Mouse (Mus musculus) small intestine, adult 2 months (tissue): ENCODE results near the gene Phlda1. TPM values are rescaled to one million over a fixed set of nuclear protein-coding genes. Genes with fewer than 3 reads are reported as not detected.
"Not testable (repeated sequence)": the region's sequence is repeated elsewhere in the genome, so short reads cannot be mapped to it uniquely, and the experiment has no call there.

Source experiments
- H3K27ac ChIP-seq: fragments of 200-500 bp; 2 replicates; pipeline ENCODE4 v1.5.1; 2012; ENCODE audit warnings: low read depth, low read length, control low read depth, inconsistent platforms; ENCODE audit not compliant: insufficient read depth
- H3K27me3 ChIP-seq: fragments of 200-500 bp; 2 replicates; pipeline ENCODE4 v1.6.1; 2012; ENCODE audit warnings: mild to moderate bottlenecking, moderate library complexity, low read length, inconsistent platforms; ENCODE audit not compliant: control insufficient read depth, insufficient read depth
- H3K36me3 ChIP-seq: fragments of 200-500 bp; 2 replicates; pipeline ENCODE4 v1.6.1; 2012; ENCODE audit warnings: mild to moderate bottlenecking, low read length, control low read depth, inconsistent platforms; ENCODE audit not compliant: control insufficient read depth, insufficient read depth
- H3K4me1 ChIP-seq: fragments of 200-500 bp; 2 replicates; pipeline ENCODE4 v1.6.1; 2012; ENCODE audit warnings: low read length, inconsistent platforms, mixed read lengths; ENCODE audit not compliant: control insufficient read depth, insufficient read depth, insufficient read length
- H3K4me3 ChIP-seq: fragments of 200-500 bp; 2 replicates; pipeline ENCODE4 v1.5.1; 2012; ENCODE audit warnings: low read depth, mild to moderate bottlenecking, control low read depth, inconsistent platforms, low read length, moderate library complexity
- CTCF ChIP-seq: fragments of 200-500 bp; IDR thresholded peaks from 2 replicates; pipeline ENCODE4 v1.5.1; 2012; ENCODE audit warnings: low read depth, mild to moderate bottlenecking, control low read depth, inconsistent platforms, low read length, moderate library complexity, mixed read lengths; ENCODE audit not compliant: insufficient replicate concordance, insufficient read length; ENCODE audit errors: extremely low read depth
- POLR2A ChIP-seq: fragments of 200-500 bp; IDR thresholded peaks from 2 replicates; pipeline ENCODE4 v1.6.1; 2012; ENCODE audit warnings: low read depth, mild to moderate bottlenecking, control low read depth, inconsistent platforms, low read length, moderate library complexity
- WGBS: fragments of 180-500 bp; shearing (Covaris S2); methylation state at CpG from one replicate; pipeline ENCODE4 v1.1.7; 2018; 5-methylcytosine and 5-hydroxymethylcytosine counted together
- polyA plus RNA-seq: library from polyadenylated mRNA; depleted of rRNA; stranded (reverse); fragments of >200 nt; gene quantifications from 2 replicates; pipeline ENCODE4 v1.2.3, GENCODE M21; 2012

Phlda1 gene
- polyA plus RNA-seq, 1 experiment = 31.8 TPM

GRCm38 (mm10) chr10:111482654-111483053, 23.4 kb upstream of the Phlda1 start:
- no peak for TF ChIP-seq CTCF
- TF ChIP-seq POLR2A = no peak
- Histone ChIP-seq H3K27me3 (no peaks in the 10 kb centered on the region), H3K4me3 (no peak overlapping the region), H3K36me3 (peaks cover 5% of the 10 kb centered on the region), H3K27ac (no peak overlapping the region), H3K4me1 (no peaks in the 10 kb centered on the region)
- WGBS = 89% methylated on average over 2 of the region's 2 CpGs

DNA sequence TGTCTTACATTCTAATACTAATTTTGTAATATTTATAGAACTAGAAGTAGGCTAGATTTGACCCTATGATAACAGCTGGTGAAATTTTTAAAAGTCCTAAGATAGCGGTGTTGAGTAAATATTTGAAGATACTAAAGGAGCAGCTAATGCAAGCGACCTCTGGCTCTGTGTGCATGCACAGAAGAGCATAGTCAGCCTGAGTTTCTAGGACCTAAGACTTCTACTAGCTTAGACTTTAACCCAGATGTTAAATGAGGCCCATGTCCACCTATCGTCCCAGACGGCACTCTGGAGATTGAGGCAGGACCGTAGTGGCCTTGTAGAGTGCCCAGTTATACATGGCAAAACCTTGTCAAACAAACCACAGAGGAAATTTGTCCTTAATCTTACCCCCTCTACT, 22.0 kb upstream of the Phlda1 start:
- WGBS = 55% methylated on average over 5 of the region's 5 CpGs
- Histone ChIP-seq H3K36me3 (peaks cover 5% of the 10 kb centered on the region), H3K27me3 (no peaks in the 10 kb centered on the region), H3K4me3 (no peak overlapping the region), H3K27ac (no peak overlapping the region), H3K4me1 (no peaks in the 10 kb centered on the region)
- TF ChIP-seq POLR2A = no peak
- TF ChIP-seq CTCF = no peak

DNA sequence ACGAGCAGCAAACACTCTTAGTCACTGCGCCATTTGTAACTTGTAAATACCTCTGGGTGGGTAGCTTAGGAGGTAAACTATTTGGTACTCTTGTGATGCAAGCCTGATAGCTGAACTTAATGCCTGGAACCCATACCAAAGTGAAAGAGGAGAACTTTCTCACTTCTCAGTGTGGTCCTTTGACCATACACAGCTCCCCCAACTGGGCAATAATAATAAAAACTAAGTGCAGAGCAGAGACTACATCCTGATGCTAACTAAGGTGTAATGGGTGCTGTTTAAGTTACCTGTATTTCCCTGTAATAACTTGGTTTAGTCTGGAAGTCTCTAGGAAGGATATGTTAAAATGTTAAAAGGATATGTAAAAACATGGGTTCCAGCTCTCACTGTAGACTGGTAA, 17.3 kb upstream of the Phlda1 start:
- no peak for TF ChIP-seq POLR2A
- Histone ChIP-seq H3K4me1 (peaks cover 4% of the 10 kb centered on the region; the same call in 1 of the 2 replicates), H3K27ac (no peak overlapping the region), H3K27me3 (no peaks in the 10 kb centered on the region), H3K36me3 (peaks cover 12% of the 10 kb centered on the region), H3K4me3 (no peak overlapping the region)
- WGBS = 89% methylated on average over 2 of the region's 2 CpGs

DNA sequence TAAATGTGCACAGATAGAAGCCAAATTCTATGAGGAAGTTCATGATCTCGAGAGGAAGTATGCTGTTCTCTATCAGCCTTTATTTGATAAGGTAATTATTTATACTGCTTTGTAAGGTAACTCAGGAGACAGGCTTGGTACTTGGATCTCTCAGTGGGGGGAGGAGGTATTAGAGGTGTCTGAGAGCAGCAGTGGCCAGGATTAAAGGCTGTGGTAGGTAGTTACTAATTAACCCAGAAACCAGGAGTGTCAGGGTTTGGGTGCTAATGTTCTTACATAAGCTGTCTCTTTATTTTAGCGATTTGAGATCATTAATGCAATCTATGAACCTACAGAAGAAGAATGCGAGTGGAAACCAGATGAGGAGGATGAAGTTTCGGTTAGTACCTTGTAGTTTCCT, 16.0 kb upstream of the Phlda1 start:
- 29% methylated on average over 4 of the region's 4 CpGs for WGBS
- not testable (repeated sequence) for H3K27ac ChIP-seq

DNA sequence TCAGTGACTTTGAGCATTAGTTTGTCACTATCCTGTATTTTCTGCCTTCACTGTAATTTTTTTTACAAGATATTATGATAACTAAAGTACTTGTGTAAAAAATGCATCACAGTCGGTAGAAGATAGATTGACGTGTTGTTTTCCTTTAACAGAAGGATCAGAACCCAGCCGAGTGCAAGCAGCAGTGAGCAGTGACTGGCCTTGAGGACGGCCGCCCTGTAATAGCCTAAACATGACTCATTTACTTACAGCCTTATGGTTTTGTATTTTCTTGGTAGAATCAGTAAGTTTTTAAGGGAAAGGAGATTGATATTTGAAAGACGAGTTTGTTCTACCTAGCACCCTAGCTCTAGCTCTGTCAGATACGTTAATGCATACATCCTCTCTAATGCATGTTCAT, 10.2 kb upstream of the Phlda1 start:
- 90% methylated on average over 7 of the region's 7 CpGs for WGBS
- H3K27me3 ChIP-seq = no peaks in the 10 kb centered on the region
- H3K36me3 ChIP-seq = peaks cover 23% of the 10 kb centered on the region
- TF ChIP-seq POLR2A (no peak), CTCF (no peak)
- no peaks in the 10 kb centered on the region for H3K4me1 ChIP-seq
- H3K27ac ChIP-seq = no peak overlapping the region
- no peak overlapping the region for H3K4me3 ChIP-seq

More for the DNA sequence above, 16.0 kb upstream of the Phlda1 start:
- not testable (repeated sequence) for H3K4me1 ChIP-seq, H3K27me3 ChIP-seq, H3K4me3 ChIP-seq
- H3K36me3 ChIP-seq = peaks cover 18% of the 10 kb centered on the region

DNA sequence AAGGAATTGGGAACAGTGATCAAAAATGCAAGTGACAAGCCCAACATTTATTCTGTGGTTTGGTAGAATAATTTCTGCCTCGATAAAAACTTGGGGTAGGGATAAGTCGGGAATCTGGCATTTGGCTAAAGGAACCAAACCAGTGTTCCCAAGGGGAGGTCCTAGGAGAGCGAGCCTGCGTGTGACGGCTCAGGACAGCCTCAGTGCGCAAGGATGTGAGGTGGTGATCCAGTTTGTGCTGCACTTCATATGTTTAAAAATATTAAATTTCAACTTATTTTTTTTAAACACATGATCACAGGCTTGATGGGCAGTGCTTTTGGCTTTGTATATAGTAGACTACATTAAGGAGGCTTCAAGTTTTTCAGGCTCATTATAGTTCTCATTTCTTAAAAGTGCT, 6.2 kb upstream of the Phlda1 start:
- no peaks in the 10 kb centered on the region for H3K4me1 ChIP-seq
- no peaks in the 10 kb centered on the region for H3K27me3 ChIP-seq
- no peak overlapping the region for H3K27ac ChIP-seq
- TF ChIP-seq CTCF (no peak), POLR2A (no peak)
- peaks cover 8% of the 10 kb centered on the region; the same call in 1 of the 2 replicates for H3K36me3 ChIP-seq
- WGBS = 84% methylated on average over 6 of the region's 6 CpGs
- no peak overlapping the region for H3K4me3 ChIP-seq

DNA sequence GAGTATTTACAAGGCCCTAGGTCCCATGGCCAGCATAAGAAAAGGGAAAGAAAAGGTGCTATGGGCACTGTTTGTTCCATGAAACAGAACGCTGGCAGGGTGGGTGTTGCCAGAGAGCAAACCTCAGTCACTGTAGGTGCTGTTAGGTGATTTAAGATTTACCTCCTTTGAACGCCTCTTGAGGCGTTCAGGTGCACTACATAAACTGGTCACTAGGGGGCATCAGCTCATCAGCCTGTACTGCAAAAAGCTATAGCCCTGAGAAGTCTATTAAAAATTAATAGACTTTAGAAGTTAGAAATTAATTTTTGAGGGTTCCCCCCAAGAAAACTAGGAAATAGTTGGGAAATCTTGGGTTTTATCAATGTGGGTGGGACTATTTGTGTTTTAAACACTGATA, 3.0 kb upstream of the Phlda1 start:
- no peaks in the 10 kb centered on the region for H3K27me3 ChIP-seq
- H3K36me3 ChIP-seq = 0 out of 2 replicates have a peak, but pooled peaks cover 2% of the 10 kb centered on the region
- TF ChIP-seq CTCF (peak; percentile 40; the same call in 1 of the 2 replicates), POLR2A (no peak)
- under 1% methylated on average over 3 of the region's 3 CpGs for WGBS
- peaks cover 3% of the 10 kb centered on the region; the same call in 1 of the 2 replicates for H3K4me1 ChIP-seq
- no peak overlapping the region for H3K4me3 ChIP-seq
- H3K27ac ChIP-seq = no peak overlapping the region

- H3K27ac ChIP-seq = no peak overlapping the region
- no peaks in the 10 kb centered on the region for H3K27me3 ChIP-seq
- TF ChIP-seq POLR2A (no peak), CTCF (no peak)
- H3K4me3 ChIP-seq = no peak overlapping the region
- 16% methylated on average over 10 of the region's 10 CpGs for WGBS
- H3K36me3 ChIP-seq = no peaks in the 10 kb centered on the region
- H3K4me1 ChIP-seq = peaks cover 3% of the 10 kb centered on the region; the same call in 1 of the 2 replicates
Observed at GRCm38 (mm10) chr10:111503716-111504115, 2.4 kb upstream of the Phlda1 start.

DNA sequence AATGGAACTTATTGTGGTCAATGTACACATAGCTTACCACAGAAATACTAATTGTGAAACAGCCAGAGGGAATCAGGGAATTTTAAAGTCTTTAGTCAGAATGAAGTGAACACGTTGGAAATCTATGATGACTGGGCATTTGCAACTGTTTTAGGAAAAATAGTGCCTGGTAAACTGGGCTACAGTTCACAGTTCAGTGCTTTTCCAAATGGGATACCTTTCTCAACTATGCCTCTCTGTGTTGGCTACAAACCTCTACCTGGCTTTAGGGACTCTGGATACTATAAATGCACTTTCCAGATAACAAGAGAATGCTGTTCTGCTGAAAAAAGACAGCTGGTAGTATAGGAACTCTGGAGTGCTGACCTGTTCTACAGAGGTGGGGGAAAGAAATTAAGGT, 1.5 kb upstream of the Phlda1 start:
- 60% methylated on average over 1 of the region's 1 CpGs for WGBS
- peaks cover 3% of the 10 kb centered on the region; the same call in 1 of the 2 replicates for H3K4me1 ChIP-seq
- TF ChIP-seq CTCF (no peak), POLR2A (no peak)
- no peaks in the 10 kb centered on the region for H3K36me3 ChIP-seq
- no peaks in the 10 kb centered on the region for H3K27me3 ChIP-seq
- no peak overlapping the region for H3K27ac ChIP-seq
- H3K4me3 ChIP-seq = no peak overlapping the region
